Mouse (Mus musculus) lung, embryonic 15.5 days (tissue): Measurements from ENCODE around the gene Wasf2. TPM values are rescaled to one million over a fixed set of nuclear protein-coding genes. Genes with fewer than 3 reads are reported as not detected.

ENCODE experiments used
- ATAC-seq: fragments of 200-750 bp; cut with Nextera tagmentation; 2 replicates; pipeline ENCODE4 v1.8.0; 2017; ENCODE audit warnings: moderate number of reproducible peaks, borderline replicate concordance; ENCODE audit not compliant: low FRiP score, low TSS enrichment; ENCODE audit errors: extremely low read depth
- H3K27ac ChIP-seq: fragments of 300-500 bp; sonication (generic); 2 replicates; pipeline ENCODE4 v1.5.1; 2015; ENCODE audit warnings: moderate library complexity, mild to moderate bottlenecking, inconsistent platforms
- H3K27me3 ChIP-seq: fragments of 300-500 bp; sonication (generic); 2 replicates; pipeline ENCODE4 v1.6.1; 2015; ENCODE audit warnings: inconsistent platforms
- H3K36me3 ChIP-seq: fragments of 300-500 bp; sonication (generic); 2 replicates; pipeline ENCODE4 v1.6.1; 2015; ENCODE audit warnings: inconsistent platforms
- H3K4me1 ChIP-seq: fragments of 300-500 bp; sonication (generic); 2 replicates; pipeline ENCODE4 v1.6.1; 2015; ENCODE audit warnings: inconsistent platforms
- H3K4me2 ChIP-seq: fragments of 300-500 bp; sonication (generic); 2 replicates; pipeline ENCODE4 v1.6.1; 2015; ENCODE audit warnings: inconsistent platforms, mild to moderate bottlenecking, moderate library complexity
- H3K4me3 ChIP-seq: fragments of 300-500 bp; sonication (generic); 2 replicates; pipeline ENCODE4 v1.5.1; 2015; ENCODE audit warnings: mild to moderate bottlenecking, inconsistent platforms
- H3K9ac ChIP-seq: fragments of 300-500 bp; sonication (generic); 2 replicates; pipeline ENCODE4 v1.6.1; 2015; ENCODE audit warnings: inconsistent platforms
- H3K9me3 ChIP-seq: fragments of 300-500 bp; sonication (generic); 2 replicates; pipeline ENCODE4 v1.6.1; 2016; ENCODE audit warnings: inconsistent platforms
- WGBS: fragments of 180-500 bp; shearing (Covaris S2); methylation state at CpG from one replicate; pipeline ENCODE4 v1.1.7; 2015; 5-methylcytosine and 5-hydroxymethylcytosine counted together
- polyA plus RNA-seq: library from polyadenylated mRNA; unstranded; fragments of >200 nt; fragmentation: Nextera tagmentation; extraction: Ambion mirVana; gene quantifications from 2 replicates; pipeline ENCODE4 v1.2.1, GENCODE M21; 2015

Wasf2 gene
- polyA plus RNA-seq, 1 experiment from 2014 or later, result 120 TPM

DNA sequence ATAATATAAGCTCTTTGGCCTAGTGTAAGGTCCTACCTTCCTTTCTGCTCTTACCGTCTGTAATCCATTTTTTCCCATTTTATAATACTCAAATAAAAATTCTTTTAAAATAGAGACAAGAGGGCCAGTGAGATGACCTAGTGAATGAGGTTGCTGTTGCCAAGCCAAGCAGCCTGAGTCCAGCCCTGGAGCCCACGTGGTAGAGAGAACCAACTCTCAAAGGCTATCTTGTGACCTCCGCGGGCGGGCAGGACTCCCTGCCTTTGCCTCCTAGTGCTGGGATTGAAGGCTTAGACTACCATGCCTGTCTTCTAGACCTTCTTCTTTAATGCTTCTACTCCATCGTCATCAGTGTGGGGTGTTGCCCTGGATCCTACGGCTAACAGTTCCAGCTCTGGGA lies 49.0 kb downstream of the Wasf2 start:
- H3K4me1 ChIP-seq, result peaks cover 34% of the 10 kb centered on the region
- WGBS, result 92% methylated on average over 7 of the region's 7 CpGs
- H3K27me3 ChIP-seq, result no peaks in the 10 kb centered on the region
- no peak for ATAC-seq
- no peaks in the 10 kb centered on the region for H3K9me3 ChIP-seq
- H3K27ac ChIP-seq, result no peak overlapping the region
- no peak overlapping the region for H3K9ac ChIP-seq
- H3K36me3 ChIP-seq, result peaks cover 52% of the 10 kb centered on the region
- H3K4me2 ChIP-seq, result no peak overlapping the region
- H3K4me3 ChIP-seq, result no peak overlapping the region

DNA sequence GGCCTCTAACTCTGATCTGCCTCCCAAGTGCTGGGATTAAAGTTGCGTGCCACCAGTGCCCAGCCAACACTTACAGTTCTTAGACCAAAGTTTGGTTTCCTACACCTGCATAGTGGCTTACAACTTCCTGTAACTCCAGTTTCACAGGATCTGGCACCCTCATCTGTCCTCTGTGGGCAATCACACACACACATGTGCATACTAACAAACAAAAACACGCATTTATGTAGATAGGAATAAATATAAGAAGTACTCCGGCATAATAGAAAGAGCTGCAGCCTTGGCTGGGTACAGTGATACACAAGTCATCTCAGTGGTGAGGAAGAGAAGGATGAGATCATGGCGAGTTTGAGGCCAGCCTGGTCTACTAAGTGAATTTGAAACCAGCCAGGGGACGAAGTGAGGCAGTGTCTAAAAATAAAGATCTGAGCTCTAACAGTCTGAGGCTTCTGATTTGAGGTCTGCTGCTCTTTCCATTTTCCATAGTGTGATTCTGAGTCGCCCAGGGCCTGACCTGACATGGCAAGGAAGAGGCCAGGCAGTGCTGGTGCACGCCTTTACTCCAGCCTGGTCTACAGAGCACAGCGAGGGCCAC lies 52.2 kb downstream of the Wasf2 start:
- Histone ChIP-seq H3K4me3 (no peak overlapping the region), H3K4me1 (peaks cover 35% of the 10 kb centered on the region), H3K9ac (no peak overlapping the region), H3K36me3 (peaks cover 59% of the 10 kb centered on the region), H3K9me3 (no peaks in the 10 kb centered on the region), H3K27ac (no peak overlapping the region), H3K4me2 (no peak overlapping the region), H3K27me3 (no peaks in the 10 kb centered on the region)
- no peak for ATAC-seq
- 84% methylated on average over 8 of the region's 8 CpGs for WGBS

DNA sequence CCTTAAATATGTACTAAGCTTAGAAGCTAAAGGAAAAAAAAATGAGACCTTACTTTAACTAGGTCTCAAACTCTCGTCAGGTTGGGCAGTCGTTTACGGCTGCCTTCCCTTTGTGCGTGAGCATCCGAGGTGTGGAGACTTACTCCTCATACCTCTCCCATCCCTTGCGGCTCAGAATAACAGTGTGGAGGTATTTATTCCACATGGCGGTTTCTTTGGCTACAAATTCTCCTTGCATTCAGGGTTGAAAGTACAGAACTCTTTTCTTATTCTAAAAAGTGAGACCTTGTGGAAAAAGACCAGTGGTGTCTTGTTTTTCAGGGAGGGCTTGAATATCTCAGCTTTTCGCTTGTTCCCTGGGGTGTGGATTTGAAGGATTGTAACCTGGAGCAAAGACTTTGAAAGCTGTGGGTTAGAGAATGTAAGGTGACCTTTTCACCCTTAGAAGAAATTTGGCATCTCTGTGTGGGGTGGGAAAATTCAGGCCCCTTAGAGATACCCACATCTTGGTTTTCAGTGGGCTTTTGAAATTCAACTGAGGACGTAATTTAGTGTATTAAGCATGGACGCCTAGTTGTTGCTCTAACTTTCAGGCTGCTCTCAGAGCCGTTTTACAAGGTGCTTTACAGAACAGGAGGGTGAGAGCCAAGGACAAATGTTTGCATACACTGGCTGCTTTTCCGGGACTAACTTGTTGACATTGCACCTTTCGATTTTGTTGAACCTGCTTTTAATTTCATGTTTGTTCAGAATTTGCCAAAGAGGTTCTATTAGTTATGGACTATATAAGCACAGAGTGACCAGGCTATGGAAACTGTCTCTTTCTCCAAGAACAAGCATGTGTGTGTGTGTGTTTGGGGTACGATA lies 54.0 kb downstream of the Wasf2 start:
- no peak overlapping the region for H3K4me3 ChIP-seq
- H3K27ac ChIP-seq, result peak overlapping the region; percentile 80
- ATAC-seq, result no peak
- H3K27me3 ChIP-seq, result no peaks in the 10 kb centered on the region
- H3K9ac ChIP-seq, result no peak overlapping the region; the same call in 1 of the 2 replicates
- 45% methylated on average over 14 of the region's 14 CpGs for WGBS
- H3K36me3 ChIP-seq, result peaks cover 59% of the 10 kb centered on the region
- H3K4me2 ChIP-seq, result peak overlapping the region; percentile 18; the same call in 1 of the 2 replicates
- no peaks in the 10 kb centered on the region for H3K9me3 ChIP-seq
- peaks cover 35% of the 10 kb centered on the region for H3K4me1 ChIP-seq

DNA sequence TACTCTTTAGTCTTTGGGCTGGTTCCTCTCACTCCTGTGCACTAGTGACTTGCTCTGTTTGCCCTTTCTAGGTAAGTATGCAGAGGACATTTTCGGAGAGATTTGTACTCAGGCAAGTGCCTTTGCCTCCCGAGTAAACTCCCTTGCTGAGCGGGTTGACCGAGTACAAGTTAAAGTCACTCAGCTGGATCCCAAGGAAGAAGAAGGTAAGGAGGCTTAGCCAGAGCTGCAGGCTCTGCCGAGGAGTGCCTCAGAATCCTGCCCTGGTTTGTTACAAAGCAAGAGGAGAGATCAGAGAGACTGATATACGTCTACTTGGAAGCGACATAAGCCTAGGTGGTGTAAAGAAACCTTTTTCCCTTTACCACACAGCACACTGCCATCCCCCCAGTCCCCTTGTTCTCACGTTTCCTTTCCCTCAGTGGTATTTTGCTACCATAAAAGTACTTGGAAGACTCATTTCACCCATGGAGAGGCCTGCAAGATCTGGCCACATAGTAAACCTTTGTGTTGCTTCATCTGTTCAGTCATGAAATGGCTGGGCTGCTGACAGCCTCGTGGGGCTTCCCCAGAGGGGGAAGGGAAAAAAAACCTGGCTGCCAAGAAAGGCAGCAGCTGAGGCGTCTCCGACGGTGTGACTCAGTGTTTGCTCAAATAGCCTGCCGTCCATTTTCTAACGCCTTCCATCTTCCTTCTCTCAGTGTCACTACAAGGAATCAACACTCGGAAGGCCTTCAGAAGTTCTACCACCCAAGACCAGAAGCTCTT lies 54.8 kb downstream of the Wasf2 start:
- Histone ChIP-seq H3K36me3 (peaks cover 61% of the 10 kb centered on the region), H3K4me1 (peaks cover 35% of the 10 kb centered on the region), H3K27ac (peak overlapping the region; percentile 80), H3K4me2 (peak overlapping the region; percentile 18; the same call in 1 of the 2 replicates), H3K27me3 (no peaks in the 10 kb centered on the region), H3K4me3 (no peak overlapping the region), H3K9me3 (no peaks in the 10 kb centered on the region), H3K9ac (no peak overlapping the region)
- WGBS, result 25% methylated on average over 15 of the region's 15 CpGs
- peak; percentile 60; the same call in 1 of the 2 replicates for ATAC-seq

DNA sequence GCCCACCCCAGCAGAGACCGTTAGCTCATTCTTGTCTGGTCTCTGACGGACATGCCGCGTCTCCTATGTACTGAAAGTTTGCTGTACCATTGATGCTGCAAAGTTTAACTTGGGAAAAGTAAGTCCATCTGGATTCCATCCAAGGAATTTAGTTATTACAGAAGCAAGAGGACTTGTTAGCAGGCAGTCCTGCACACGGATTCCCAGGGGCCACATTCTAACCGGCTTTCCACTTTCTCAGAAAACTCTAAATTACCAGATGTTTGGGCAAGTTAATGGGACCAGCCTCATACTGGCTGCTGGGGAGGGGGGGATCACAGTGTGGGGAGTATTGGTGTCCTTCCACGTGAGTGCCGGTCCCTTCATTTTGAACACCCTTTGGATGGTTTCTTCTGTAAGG lies 55.6 kb downstream of the Wasf2 start:
- no peaks in the 10 kb centered on the region for H3K9me3 ChIP-seq
- H3K4me3 ChIP-seq, result no peak overlapping the region
- 0 out of 2 replicates have a peak, but pooled peaks have one; percentile 5 for ATAC-seq
- no peak overlapping the region for H3K4me2 ChIP-seq
- no peak overlapping the region for H3K9ac ChIP-seq
- H3K36me3 ChIP-seq, result peaks cover 69% of the 10 kb centered on the region
- 65% methylated on average over 8 of the region's 8 CpGs for WGBS
- H3K4me1 ChIP-seq, result peaks cover 35% of the 10 kb centered on the region
- no peaks in the 10 kb centered on the region for H3K27me3 ChIP-seq
- H3K27ac ChIP-seq, result peak overlapping the region; percentile 80

DNA sequence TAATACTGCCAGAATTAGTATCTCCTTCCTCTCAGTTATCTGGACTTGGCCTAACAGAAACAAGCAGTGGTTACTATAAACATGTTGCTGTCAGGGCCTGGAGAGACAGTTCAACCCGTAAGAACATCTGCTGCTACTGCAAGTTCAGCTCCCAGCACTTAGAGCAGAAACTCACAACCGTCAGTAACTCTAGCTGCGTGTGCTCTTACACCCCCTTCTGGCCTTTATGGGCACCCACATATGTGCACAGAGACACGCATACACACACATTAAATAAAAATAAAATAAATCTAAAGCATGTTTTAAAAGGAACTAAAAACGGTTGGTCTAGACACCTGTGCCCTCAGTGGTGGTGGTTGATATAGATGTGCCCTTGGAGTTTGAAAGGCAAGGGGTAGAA lies 56.6 kb downstream of the Wasf2 start:
- Histone ChIP-seq H3K27me3 (no peaks in the 10 kb centered on the region), H3K27ac (no peak overlapping the region), H3K9ac (no peak overlapping the region), H3K36me3 (peaks cover 71% of the 10 kb centered on the region), H3K4me1 (peaks cover 35% of the 10 kb centered on the region), H3K4me3 (no peak overlapping the region), H3K9me3 (no peaks in the 10 kb centered on the region), H3K4me2 (no peak overlapping the region)
- ATAC-seq, result no peak
- WGBS, result 87% methylated on average over 5 of the region's 5 CpGs

DNA sequence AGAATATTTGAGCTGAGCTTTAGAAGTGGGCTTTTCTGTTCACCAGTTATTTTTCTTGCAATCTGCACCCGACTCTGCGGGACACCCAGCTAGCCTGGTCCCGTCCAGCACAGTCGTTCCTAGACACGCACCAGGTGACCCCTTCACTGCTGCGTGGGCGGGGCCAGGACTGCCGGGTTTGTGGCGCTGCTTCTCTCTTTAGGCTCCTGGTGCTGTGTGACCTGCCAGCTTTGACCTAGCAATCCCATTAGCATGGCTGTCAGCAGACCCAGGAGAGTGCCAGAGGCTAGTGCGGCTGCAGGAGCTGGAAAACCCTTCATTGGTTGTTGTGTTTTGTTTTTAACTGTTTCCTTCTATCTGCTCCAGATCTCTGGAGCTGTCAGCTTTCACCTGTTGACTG lies 59.1 kb downstream of the Wasf2 start:
- H3K27ac ChIP-seq, result no peak overlapping the region
- H3K4me2 ChIP-seq, result no peak overlapping the region
- 62% methylated on average over 10 of the region's 10 CpGs for WGBS
- no peak overlapping the region for H3K4me3 ChIP-seq
- no peak overlapping the region for H3K9ac ChIP-seq
- no peaks in the 10 kb centered on the region for H3K27me3 ChIP-seq
- H3K4me1 ChIP-seq, result peaks cover 18% of the 10 kb centered on the region
- ATAC-seq, result no peak
- H3K36me3 ChIP-seq, result peaks cover 87% of the 10 kb centered on the region
- H3K9me3 ChIP-seq, result no peaks in the 10 kb centered on the region

DNA sequence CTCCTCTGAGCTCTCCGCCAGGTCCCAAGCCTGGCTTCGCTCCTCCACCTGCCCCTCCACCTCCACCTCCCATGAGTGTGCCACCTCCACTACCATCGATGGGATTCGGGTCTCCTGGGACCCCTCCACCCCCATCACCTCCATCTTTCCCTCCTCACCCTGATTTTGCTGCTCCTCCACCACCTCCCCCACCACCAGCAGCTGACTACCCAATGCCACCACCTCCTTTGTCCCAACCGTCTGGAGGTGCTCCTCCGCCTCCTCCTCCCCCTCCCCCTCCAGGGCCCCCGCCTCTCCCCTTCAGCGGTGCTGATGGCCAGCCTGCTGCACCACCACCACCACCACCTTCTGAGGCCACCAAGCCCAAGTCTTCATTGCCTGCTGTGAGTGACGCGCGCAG lies 64.2 kb downstream of the Wasf2 start:
- 79% methylated on average over 10 of the region's 11 CpGs for WGBS
- Histone ChIP-seq H3K4me3 (no peak overlapping the region), H3K4me2 (no peak overlapping the region), H3K4me1 (peaks cover 34% of the 10 kb centered on the region), H3K9ac (no peak overlapping the region), H3K36me3 (peaks cover 73% of the 10 kb centered on the region), H3K27ac (no peak overlapping the region), H3K9me3 (no peaks in the 10 kb centered on the region), H3K27me3 (no peaks in the 10 kb centered on the region)
- ATAC-seq, result no peak

DNA sequence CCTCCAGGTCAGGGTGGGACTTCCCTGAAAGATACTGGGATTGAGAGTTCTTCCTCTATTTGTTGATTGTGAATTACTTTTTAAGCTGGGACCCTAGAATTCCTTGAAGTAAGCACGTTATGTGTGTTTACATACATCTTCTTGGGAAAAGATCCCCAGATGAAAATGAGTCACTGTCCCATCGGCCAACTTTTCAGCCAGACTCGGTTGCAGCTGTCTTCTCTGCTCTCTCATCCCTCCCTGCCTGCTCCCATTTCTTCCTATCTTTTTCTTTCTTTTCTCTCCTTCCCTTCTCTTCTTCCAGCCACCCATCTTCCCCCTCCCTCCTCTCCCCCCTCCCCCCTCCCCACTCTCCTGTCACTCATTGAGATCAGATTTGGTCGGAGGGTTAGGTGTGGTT lies 64.7 kb downstream of the Wasf2 start:
- no peak for ATAC-seq
- Histone ChIP-seq H3K27ac (no peak overlapping the region), H3K36me3 (peaks cover 68% of the 10 kb centered on the region), H3K4me2 (no peak overlapping the region), H3K9me3 (no peaks in the 10 kb centered on the region), H3K9ac (no peak overlapping the region), H3K27me3 (no peaks in the 10 kb centered on the region), H3K4me1 (peaks cover 39% of the 10 kb centered on the region), H3K4me3 (no peak overlapping the region)
- 52% methylated on average over 4 of the region's 4 CpGs for WGBS

DNA sequence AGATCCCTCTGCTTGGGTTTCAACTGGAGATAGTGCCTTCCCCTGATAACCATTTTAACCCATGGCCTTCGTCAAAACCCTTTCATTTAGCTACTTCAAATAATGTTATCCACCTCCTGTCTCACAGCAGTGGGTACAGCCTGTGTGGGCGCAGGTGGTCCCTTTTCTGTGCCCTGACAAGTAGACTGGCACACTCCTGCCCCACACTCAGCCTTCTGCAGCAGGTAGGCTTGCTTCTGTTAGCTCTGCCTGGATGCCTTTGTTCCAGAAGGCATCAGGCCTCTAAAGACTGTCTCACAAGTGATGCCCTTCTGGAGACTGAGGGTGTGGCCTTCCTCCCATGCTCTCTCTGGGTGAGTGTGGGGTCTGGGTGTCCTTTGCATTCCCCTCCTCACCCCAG lies 65.8 kb downstream of the Wasf2 start:
- no peaks in the 10 kb centered on the region for H3K9me3 ChIP-seq
- no peak overlapping the region for H3K4me2 ChIP-seq
- 87% methylated on average over 2 of the region's 2 CpGs for WGBS
- ATAC-seq, result no peak
- peaks cover 56% of the 10 kb centered on the region for H3K36me3 ChIP-seq
- H3K4me1 ChIP-seq, result peaks cover 50% of the 10 kb centered on the region
- H3K9ac ChIP-seq, result no peak overlapping the region
- no peak overlapping the region for H3K4me3 ChIP-seq
- no peaks in the 10 kb centered on the region for H3K27me3 ChIP-seq
- H3K27ac ChIP-seq, result no peak overlapping the region

DNA sequence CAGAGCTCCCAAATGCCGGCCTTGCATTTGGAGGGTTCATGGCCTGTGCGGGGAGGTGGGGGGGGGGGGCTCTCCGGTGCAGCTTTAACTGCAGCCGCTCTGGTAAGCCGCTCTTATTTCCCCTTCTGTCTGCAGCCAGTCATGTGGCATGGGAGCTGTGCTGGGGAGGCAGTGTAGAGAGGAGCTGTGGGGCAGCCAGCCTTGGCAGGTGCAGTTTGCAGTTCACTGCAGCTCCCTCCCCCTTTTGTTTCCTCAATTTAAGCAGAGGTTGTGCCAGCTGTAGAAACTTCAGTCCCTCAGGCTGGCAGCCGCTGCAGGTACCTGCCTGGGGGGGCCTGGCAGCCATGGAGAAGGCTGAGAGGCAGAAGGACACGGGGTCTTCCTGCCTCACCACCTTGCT lies 66.5 kb downstream of the Wasf2 start:
- H3K4me3 ChIP-seq, result no peak overlapping the region
- no peak overlapping the region for H3K9ac ChIP-seq
- H3K4me2 ChIP-seq, result no peak overlapping the region
- 65% methylated on average over 7 of the region's 7 CpGs for WGBS
- ATAC-seq, result no peak
- peaks cover 55% of the 10 kb centered on the region for H3K4me1 ChIP-seq
- no peaks in the 10 kb centered on the region for H3K27me3 ChIP-seq
- H3K9me3 ChIP-seq, result no peaks in the 10 kb centered on the region
- H3K27ac ChIP-seq, result peak overlapping the region; percentile 65; the same call in 1 of the 2 replicates
- peaks cover 49% of the 10 kb centered on the region for H3K36me3 ChIP-seq

DNA sequence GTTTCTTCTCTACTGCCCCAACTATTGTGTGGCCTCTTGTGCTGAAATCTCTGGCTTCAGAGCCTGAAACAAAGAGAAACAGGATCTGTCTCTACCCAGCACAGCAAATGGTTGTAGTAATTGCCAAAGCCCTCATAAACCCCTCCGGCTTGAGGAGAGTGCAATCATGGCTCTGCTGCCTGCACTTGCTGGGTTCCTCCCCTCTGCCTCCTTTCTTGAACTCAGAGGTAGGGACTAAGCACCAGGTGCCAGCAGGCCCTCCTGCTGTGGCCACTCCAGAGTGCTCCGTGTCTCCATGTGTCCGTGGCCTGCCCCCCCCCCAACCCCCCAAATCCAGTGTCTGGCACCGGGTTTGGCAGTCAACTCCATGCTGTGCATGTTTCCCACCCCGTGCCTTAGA lies 67.0 kb downstream of the Wasf2 start:
- no peak overlapping the region for H3K4me2 ChIP-seq
- H3K9me3 ChIP-seq, result no peaks in the 10 kb centered on the region
- no peak overlapping the region for H3K4me3 ChIP-seq
- H3K27me3 ChIP-seq, result no peaks in the 10 kb centered on the region
- peaks cover 57% of the 10 kb centered on the region for H3K4me1 ChIP-seq
- peak overlapping the region; percentile 65 for H3K27ac ChIP-seq
- peaks cover 46% of the 10 kb centered on the region for H3K36me3 ChIP-seq
- H3K9ac ChIP-seq, result no peak overlapping the region
- 33% methylated on average over 5 of the region's 5 CpGs for WGBS
- ATAC-seq, result no peak
